Mouse (Mus musculus): ENCODE data around the gene Mef2a. TPM values are rescaled to one million over a fixed set of nuclear protein-coding genes. Genes with fewer than 3 reads are reported as not detected.

Mef2a gene
- total RNA-seq, 1 experiment = 14.3 TPM

DNA sequence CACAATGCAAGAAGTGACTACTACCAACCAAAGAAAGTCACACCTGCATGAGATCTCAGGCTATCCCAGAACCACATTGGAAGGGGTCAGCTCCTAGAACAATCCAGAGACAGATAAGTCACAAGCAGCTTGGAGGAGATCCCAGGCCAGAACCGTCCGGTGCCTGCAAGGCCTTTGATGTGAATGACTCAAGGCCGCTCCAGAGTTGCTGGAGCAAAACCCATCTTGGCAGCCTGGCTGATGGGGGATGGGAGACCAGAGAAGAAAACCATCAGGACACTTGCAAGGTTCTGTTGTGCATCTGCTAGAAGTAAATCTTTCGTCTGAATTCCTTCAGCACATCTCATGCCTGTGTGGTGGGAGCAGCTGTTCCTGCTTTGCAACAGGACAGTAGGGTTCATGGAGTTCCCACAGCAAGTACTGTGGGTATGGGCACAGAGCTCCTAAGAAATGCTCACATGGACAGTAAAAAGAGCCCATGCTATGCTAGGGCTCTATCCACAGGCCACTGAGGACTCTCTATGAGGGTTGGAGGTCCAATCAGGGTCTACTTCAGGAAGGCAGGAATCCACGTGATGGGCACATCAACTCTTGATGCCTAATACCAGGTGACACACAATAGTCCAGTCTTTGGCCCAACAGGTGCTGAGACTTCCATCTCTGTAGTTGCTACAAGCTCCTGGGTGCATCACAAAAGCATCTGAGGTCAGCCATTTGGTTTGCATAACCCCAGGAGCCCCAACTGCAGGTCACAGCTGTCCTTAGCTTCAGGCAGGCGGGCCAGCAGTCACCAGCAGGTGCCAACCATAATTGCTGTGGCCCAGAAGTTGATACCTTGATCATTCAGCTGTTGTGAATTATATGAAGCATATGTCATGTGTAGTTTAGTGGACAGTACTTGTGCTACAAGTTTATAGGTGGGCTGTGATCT lies 12.5 kb upstream of the Mef2a start:
- no peak for DNase-seq (ENCODE audit: low read depth, low spot score)
- TF ChIP-seq ZC3H11A (IDR thresholded peaks at IDR 0.05; ENCODE audit: borderline replicate concordance, low read depth, low read length) (no peak), MAFK (IDR thresholded peaks at IDR 0.05; ENCODE audit: insufficient read depth, low read depth, low read length) (no peak), HCFC1 (IDR thresholded peaks at IDR 0.05; ENCODE audit: borderline replicate concordance, insufficient read depth, low read length) (no peak), ZNF384 (IDR thresholded peaks at IDR 0.05; ENCODE audit: low read depth, low read length) (no peak), CHD2 (IDR thresholded peaks at IDR 0.05; ENCODE audit: low read depth, low read length) (no peak)
- Histone ChIP-seq H3K4me1 (ENCODE audit: control insufficient read depth in 2 of 2, insufficient read depth in 2 of 2, low read length in 2 of 2, poor library complexity in 1 of 2) (no peaks in the 10 kb centered on the region), H3K27ac (ENCODE audit: insufficient read depth, low read depth, low read length, poor library complexity, severe bottlenecking) (no peak overlapping the region), H3K4me3 (ENCODE audit: insufficient read depth in 1 of 2, low read depth in 1 of 2, low read length in 2 of 2, poor library complexity in 1 of 2, severe bottlenecking in 1 of 2) (no peak overlapping the region), H3K36me3 (ENCODE audit: control insufficient read depth, insufficient read depth, low read length, poor library complexity, severe bottlenecking) (no peaks in the 10 kb centered on the region), H3K9me3 (ENCODE audit: control insufficient read depth, insufficient read depth, low read depth, low read length) (no peaks in the 10 kb centered on the region), H3K9ac (ENCODE audit: insufficient read depth, low read depth, low read length, poor library complexity, severe bottlenecking) (no peak overlapping the region)
- in situ Hi-C loops (cut with MboI; ENCODE audit: low sequenced_read_pairs in 2 of 2, unreplicated experiment in 2 of 2) = no loop called here

DNA sequence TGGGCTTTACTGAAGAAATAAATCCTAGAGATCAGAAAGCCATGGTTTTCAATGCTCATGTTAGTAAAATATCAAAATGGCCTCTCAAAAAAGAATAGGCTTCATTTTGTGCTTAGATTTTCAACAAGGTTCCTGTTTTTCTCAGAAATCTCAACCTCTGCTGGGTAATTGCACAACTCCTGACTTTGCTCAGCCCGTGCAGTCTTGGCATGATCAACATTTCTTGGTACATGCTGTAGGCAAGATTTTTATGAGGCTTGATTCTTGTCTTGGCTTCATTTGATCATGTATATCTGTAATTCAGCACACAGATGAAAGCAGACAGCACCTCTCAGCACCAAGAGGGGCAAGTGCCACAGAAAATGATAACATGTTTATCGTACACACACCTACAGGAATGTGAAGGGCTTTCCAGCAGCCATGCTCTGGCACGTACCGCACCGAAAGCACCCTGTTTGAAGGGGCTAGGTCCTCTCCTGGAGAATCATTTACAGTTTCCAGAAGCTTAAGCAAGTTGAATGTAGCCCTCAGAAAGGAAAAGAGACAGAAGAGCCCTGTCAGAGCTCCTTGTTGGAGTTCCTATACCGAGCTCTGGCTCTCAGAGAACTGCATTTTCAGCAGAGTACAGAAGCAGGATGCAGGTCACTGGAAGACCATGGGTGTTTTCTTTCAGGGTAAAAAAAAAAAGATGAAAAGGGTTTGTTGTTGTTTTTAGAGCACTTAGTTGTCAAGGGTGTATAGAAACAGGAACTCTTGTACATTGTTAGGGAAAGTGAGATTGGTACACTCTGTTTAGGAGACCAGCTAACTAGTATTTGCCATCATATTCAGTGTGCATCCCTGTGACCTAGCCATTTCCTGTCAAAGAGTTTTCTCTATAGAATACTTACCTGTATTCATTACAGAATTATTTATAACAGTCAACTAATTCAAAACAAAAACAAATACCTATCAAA lies 7.8 kb upstream of the Mef2a start:
- Histone ChIP-seq H3K36me3 (ENCODE audit: control insufficient read depth, insufficient read depth, low read length, poor library complexity, severe bottlenecking) (no peaks in the 10 kb centered on the region), H3K27ac (ENCODE audit: insufficient read depth, low read depth, low read length, poor library complexity, severe bottlenecking) (no peak overlapping the region), H3K4me1 (ENCODE audit: control insufficient read depth in 2 of 2, insufficient read depth in 2 of 2, low read length in 2 of 2, poor library complexity in 1 of 2) (no peaks in the 10 kb centered on the region), H3K4me3 (ENCODE audit: insufficient read depth in 1 of 2, low read depth in 1 of 2, low read length in 2 of 2, poor library complexity in 1 of 2, severe bottlenecking in 1 of 2) (no peak overlapping the region), H3K9ac (ENCODE audit: insufficient read depth, low read depth, low read length, poor library complexity, severe bottlenecking) (no peak overlapping the region), H3K9me3 (ENCODE audit: control insufficient read depth, insufficient read depth, low read depth, low read length) (no peaks in the 10 kb centered on the region)
- in situ Hi-C loops (cut with MboI; ENCODE audit: low sequenced_read_pairs in 2 of 2, unreplicated experiment in 2 of 2) = no loop called here
- TF ChIP-seq HCFC1 (IDR thresholded peaks at IDR 0.05; ENCODE audit: borderline replicate concordance, insufficient read depth, low read length) (no peak), ZC3H11A (IDR thresholded peaks at IDR 0.05; ENCODE audit: borderline replicate concordance, low read depth, low read length) (no peak), MAFK (IDR thresholded peaks at IDR 0.05; ENCODE audit: insufficient read depth, low read depth, low read length) (no peak), CHD2 (IDR thresholded peaks at IDR 0.05; ENCODE audit: low read depth, low read length) (no peak), ZNF384 (IDR thresholded peaks at IDR 0.05; ENCODE audit: low read depth, low read length) (no peak)
- DNase-seq (ENCODE audit: low read depth, low spot score) = no peak

DNA sequence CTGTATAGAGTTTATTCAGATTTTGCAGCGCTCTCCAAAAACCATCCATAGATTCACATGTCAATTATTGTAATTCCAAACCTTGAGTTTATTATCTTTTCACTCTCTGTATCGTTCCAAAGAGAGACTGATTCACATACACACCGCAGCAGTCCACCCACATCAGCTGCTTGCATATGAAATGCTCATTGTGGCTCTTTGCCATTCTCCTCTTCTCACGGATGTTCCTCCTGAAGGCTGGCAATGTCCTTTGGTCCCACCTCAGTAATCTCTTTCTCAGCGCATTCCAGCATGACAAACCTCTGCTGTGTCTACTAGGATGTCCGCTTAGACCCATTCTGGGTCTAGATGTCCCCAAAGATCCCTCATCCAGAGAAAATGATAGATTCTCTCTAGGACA lies 4.1 kb upstream of the Mef2a start:
- Histone ChIP-seq H3K27ac (ENCODE audit: insufficient read depth, low read depth, low read length, poor library complexity, severe bottlenecking) (no peak overlapping the region), H3K36me3 (ENCODE audit: control insufficient read depth, insufficient read depth, low read length, poor library complexity, severe bottlenecking) (no peaks in the 10 kb centered on the region), H3K9me3 (ENCODE audit: control insufficient read depth, insufficient read depth, low read depth, low read length) (no peaks in the 10 kb centered on the region), H3K9ac (ENCODE audit: insufficient read depth, low read depth, low read length, poor library complexity, severe bottlenecking) (no peak overlapping the region), H3K4me1 (ENCODE audit: control insufficient read depth in 2 of 2, insufficient read depth in 2 of 2, low read length in 2 of 2, poor library complexity in 1 of 2) (no peaks in the 10 kb centered on the region), H3K4me3 (ENCODE audit: insufficient read depth in 1 of 2, low read depth in 1 of 2, low read length in 2 of 2, poor library complexity in 1 of 2, severe bottlenecking in 1 of 2) (no peak overlapping the region)
- in situ Hi-C loops (cut with MboI; ENCODE audit: low sequenced_read_pairs in 2 of 2, unreplicated experiment in 2 of 2) = no loop called here
- no peak for DNase-seq (ENCODE audit: low read depth, low spot score)
- TF ChIP-seq CHD2 (IDR thresholded peaks at IDR 0.05; ENCODE audit: low read depth, low read length) (no peak), ZNF384 (IDR thresholded peaks at IDR 0.05; ENCODE audit: low read depth, low read length) (no peak), ZC3H11A (IDR thresholded peaks at IDR 0.05; ENCODE audit: borderline replicate concordance, low read depth, low read length) (no peak), MAFK (IDR thresholded peaks at IDR 0.05; ENCODE audit: insufficient read depth, low read depth, low read length) (no peak), HCFC1 (IDR thresholded peaks at IDR 0.05; ENCODE audit: borderline replicate concordance, insufficient read depth, low read length) (no peak)

DNA sequence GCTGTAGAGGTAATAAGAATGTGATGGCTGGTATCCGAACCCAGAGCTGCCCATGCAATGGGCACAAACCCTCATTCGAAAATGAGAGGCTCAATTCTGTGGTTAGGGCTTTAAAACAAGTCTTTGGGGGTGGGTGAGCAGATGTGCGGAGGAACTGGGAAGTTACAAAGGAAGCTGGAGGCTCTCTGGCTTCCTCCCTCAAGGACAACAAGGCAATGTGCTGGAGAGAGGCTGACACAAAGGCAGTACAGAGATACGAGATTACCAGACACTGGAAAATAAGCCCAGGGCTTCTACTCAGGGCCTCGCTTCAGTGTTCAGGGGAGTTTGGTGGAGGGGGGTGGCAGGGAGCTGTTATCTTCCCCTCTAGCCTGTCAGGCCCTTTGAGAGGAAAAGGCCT lies 1.3 kb upstream of the Mef2a start:
- H3K4me3 ChIP-seq (ENCODE audit: insufficient read depth in 1 of 2, low read depth in 1 of 2, low read length in 2 of 2, poor library complexity in 1 of 2, severe bottlenecking in 1 of 2) = no peak overlapping the region
- TF ChIP-seq CHD2 (IDR thresholded peaks at IDR 0.05; ENCODE audit: low read depth, low read length) (no peak), ZC3H11A (IDR thresholded peaks at IDR 0.05; ENCODE audit: borderline replicate concordance, low read depth, low read length) (no peak), HCFC1 (IDR thresholded peaks at IDR 0.05; ENCODE audit: borderline replicate concordance, insufficient read depth, low read length) (no peak)
- no peak overlapping the region for H3K27ac ChIP-seq (ENCODE audit: insufficient read depth, low read depth, low read length, poor library complexity, severe bottlenecking)
- H3K36me3 ChIP-seq (ENCODE audit: control insufficient read depth, insufficient read depth, low read length, poor library complexity, severe bottlenecking) = no peaks in the 10 kb centered on the region
- peaks cover 0 to 3% of the 10 kb centered on the region in 2 experiments; a peak in 1 of 4 replicates for H3K4me1 ChIP-seq (ENCODE audit: control insufficient read depth in 2 of 2, insufficient read depth in 2 of 2, low read length in 2 of 2, poor library complexity in 1 of 2)
- no peaks in the 10 kb centered on the region for H3K9me3 ChIP-seq (ENCODE audit: control insufficient read depth, insufficient read depth, low read depth, low read length)
- in situ Hi-C loops (cut with MboI; ENCODE audit: low sequenced_read_pairs in 2 of 2, unreplicated experiment in 2 of 2) = no loop called here
- DNase-seq (ENCODE audit: low read depth, low spot score) = no peak
- H3K9ac ChIP-seq (ENCODE audit: insufficient read depth, low read depth, low read length, poor library complexity, severe bottlenecking) = no peak overlapping the region
